Mouse (Mus musculus) ES-CJ7 (cell line): ENCODE measurements around the gene Prr7.

ENCODE experiments used
- DNase-seq: peaks from one replicate; pipeline ENCODE4 v3.0.0; 2011; ENCODE audit warnings: low read depth, low spot score

Gene Prr7

DNA sequence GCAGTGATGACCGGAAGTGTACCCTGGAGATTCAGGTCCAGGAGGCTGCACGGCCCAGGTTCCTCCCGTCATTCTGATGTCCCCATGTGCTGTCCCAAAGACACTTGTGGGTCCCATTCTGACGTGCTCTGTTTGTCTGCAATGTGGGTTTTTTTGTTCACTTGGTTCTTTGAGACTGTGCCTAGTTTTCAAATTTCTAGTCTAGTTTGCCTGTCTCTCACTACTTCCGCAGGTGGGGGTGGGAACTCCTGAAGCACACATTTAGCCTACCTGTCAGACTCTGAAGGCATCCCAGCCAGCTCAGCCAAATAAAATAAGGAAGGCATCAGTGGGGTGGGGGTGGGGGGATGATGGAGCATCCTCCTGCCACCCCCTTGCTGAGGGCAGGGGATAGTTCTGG is 15.9 kb upstream of the Prr7 start:
- DNase-seq: no peak

- DNase-seq: no peak
These were observed 14.9 kb upstream of the Prr7 start for GRCm38 (mm10) chr13:55449205-55449604.

- no peak for DNase-seq
These were observed 14.2 kb upstream of the Prr7 start for GRCm38 (mm10) chr13:55449679-55450441.

GRCm38 (mm10) chr13:55450511-55450980 is 13.5 kb upstream of the Prr7 start:
- no peak for DNase-seq

DNA sequence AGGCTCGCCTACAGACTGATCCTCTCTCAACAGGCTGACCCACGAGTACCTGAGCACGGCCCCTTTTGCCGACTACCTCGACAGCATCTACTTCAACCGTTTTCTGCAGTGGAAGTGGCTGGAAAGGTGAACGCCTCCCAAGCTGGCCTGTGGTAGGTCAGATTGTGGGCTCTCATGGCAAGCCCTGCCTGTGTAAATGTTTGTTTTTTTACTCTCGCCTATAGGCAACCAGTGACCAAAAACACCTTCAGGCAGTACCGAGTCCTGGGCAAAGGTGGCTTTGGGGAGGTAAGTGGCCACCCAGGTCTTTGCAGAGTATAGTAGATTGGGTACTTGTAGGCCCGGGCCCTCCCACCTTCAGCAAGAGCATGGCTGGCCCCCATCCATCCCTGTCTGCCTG is 12.8 kb upstream of the Prr7 start:
- DNase-seq: no peak

GRCm38 (mm10) chr13:55451785-55452549 is 12.1 kb upstream of the Prr7 start:
- DNase-seq: no peak

GRCm38 (mm10) chr13:55462965-55463364 is 1.1 kb upstream of the Prr7 start:
- no peak for DNase-seq

GRCm38 (mm10) chr13:55463399-55464026 is 554 bp upstream of the Prr7 start:
- no peak for DNase-seq

- DNase-seq: no peak
These were observed 1.1 kb downstream of the Prr7 start for GRCm38 (mm10) chr13:55465184-55465583.

- no peak for DNase-seq
These were observed 1.9 kb downstream of the Prr7 start for GRCm38 (mm10) chr13:55465830-55466440.

DNA sequence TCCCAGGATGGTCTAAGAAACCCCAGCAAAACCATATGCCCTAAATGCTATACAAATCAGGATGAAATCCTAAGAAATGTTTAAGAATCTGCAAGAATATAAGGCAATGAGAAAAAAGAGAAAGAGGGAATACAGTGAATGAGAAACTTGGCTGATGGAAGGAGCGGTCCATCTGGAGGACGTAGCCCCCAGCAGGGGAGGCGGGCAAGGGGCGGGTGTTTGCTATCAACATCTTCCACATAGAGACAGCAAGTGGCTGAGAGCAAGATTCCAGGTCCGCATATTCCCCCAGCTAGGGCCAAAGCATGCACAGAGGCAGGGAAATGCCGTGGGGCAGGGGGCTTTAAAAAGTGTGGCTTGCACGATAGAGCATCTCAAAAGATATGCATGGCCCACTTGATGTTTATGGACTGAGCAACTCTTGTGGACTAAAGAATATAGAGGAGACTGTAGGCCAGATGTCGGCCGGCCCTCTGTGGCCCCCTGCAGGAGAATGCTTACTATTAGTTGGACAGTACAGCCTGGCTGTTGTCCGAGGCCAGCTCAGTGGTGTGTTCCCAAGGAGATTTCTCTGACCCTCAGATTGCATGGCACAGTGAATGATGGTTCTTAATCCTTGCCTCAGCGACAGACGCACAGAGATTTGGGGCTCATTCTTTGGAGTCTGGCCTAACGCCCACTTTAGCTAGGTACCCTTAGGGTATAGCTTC is 4.9 kb downstream of the Prr7 start:
- DNase-seq: no peak

DNA sequence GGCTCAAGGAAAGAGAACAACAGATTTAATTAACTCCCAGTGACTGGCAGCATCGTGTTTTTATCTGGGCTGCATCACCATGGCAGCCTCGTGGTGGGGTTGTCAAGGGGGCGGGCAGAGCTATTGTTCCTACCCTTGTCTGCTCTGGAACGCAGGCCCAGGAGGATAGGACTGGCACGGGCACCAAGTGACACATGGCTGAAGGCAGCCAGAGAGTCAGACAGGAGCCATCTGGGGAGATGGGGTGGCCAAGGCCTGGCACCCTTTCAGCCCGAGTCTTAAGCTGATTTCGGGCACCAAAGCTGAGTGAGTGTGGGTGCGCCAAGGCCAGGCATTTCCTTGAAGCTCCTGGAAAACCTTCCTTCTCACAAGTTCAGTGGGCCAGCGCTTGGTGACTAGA is 6.3 kb downstream of the Prr7 start:
- DNase-seq: no peak

GRCm38 (mm10) chr13:55471156-55471818 is 7.2 kb downstream of the Prr7 start:
- peak; percentile 78 for DNase-seq

GRCm38 (mm10) chr13:55471819-55472131 is 7.7 kb downstream of the Prr7 start:
- no peak for DNase-seq

- peak; percentile 36 for DNase-seq
These were observed 8.3 kb downstream of the Prr7 start for GRCm38 (mm10) chr13:55472132-55473022.

- DNase-seq: peak; percentile 69
These were observed 9.2 kb downstream of the Prr7 start for GRCm38 (mm10) chr13:55473076-55473831.

GRCm38 (mm10) chr13:55473961-55474360 is 9.9 kb downstream of the Prr7 start:
- no peak for DNase-seq

DNA sequence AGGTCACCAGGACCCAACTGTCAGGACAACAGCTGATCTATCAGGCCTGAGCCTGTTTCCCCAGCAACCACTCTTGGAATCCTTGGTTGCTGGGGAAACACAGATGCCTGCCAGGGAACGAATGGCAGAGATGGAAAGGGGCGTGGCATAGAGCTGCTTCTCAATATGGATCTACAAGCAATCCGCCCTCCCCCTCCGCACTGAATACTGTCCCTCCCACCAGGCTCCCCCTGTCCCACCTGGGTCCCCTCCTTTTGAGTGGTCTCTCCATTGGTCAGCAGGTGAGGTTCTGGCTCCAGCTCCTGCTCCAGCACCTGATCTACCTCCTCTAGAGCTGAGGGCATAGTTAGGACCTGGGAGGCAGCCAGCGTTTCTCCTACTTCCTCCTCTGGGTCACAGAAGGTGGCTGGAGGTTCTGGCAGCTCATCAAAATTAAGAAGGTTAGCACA is 10.6 kb downstream of the Prr7 start:
- no peak for DNase-seq

DNA sequence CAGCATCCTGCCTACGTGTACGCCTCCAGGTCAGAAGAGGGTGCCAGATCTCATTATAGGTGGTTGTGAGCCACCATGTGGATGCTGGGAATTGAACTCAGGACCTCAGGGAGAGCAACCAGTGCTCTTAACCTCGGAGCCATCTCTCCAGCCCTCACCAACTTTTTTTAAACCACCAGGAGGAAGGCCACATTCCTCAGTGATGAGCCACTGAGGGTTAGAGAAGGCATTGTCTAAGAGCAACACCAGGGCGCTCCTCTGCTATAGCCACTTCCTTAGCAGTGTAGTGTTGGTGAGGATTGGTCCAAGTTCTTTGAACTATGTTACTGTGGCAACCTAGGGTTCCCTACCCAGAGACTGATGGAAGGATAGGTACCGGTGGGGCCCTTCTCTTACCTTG is 11.7 kb downstream of the Prr7 start:
- DNase-seq: no peak
